Mouse (Mus musculus) common myeloid progenitor, adult 5-6 weeks (primary cell): ENCODE measurements at regions not wholly inside any gene's neighbourhood (a gene's known extent, or its start where the extent isn't known, plus 50 kb on each side); places are given as distances from the start of the nearest gene placed in this dataset.

Source experiments
- ATAC-seq: replicated peaks from 2 replicates; pipeline ENCODE4 v1.8.0; 2016; ENCODE audit warnings: low read depth, mild to moderate bottlenecking, moderate TSS enrichment, inconsistent platforms; ENCODE audit not compliant: poor library complexity, severe bottlenecking

DNA sequence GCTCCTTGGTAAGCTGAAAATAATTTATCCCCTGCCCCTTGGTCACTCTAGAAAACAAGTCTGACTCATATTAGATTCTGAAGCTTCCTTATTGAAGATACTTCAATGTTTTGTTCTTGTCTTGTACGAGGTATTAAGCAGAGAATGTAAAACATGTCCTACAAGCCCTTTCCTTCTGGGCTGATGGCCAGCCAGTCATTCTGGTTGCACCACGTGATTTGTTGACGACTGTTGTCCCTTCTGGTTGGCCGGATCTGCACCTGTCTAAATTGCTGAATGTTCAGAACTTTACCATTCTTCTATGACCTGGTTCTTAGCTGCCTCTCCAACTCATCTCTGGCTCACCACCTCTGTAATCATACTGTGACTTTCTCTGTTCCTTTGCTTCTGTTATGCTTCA is 220.9 kb upstream of the Prdm1 start:
- ATAC-seq: no peak

DNA sequence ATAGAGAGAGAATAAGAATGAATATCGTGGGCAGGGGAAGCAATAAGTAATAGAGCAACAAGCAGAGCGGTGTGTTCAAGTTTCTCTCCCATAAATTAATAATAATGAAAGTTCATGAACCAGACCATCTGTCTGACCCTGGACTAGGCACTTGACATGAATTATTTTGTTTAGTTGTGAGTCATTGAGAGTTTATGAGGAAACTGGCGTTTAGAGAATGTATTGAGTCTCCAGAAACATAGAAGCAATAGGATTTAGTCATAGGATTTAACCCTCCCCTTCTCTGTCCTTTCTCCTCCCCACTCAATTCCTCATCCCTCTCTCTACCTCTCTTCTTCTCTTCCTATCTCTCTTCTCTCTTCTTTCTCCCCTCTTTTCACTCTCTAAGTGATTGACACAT is 219.1 kb upstream of the Prdm1 start:
- ATAC-seq: no peak

DNA sequence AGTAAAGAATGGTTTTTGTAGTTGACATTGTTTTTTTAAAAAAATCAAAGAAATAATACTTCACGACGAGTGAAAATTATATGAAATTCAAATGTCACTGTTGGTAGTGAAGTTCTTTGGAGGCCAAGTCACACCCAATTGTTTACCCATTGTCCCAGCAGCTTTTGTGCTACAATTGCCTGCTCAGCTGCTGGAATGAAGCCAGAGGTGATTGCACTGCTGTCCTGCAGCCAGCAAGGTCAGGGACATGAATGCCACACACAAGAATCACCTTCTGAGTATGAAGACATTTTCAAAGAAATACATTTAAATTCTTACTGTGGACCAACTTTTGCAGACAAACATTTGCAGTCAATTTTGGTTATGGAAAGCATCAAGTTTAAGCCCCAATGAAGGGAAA is 215.9 kb upstream of the Prdm1 start:
- ATAC-seq: no peak

GRCm38 (mm10) chr10:44733641-44734040 is 205.3 kb upstream of the Prdm1 start:
- ATAC-seq: no peak

DNA sequence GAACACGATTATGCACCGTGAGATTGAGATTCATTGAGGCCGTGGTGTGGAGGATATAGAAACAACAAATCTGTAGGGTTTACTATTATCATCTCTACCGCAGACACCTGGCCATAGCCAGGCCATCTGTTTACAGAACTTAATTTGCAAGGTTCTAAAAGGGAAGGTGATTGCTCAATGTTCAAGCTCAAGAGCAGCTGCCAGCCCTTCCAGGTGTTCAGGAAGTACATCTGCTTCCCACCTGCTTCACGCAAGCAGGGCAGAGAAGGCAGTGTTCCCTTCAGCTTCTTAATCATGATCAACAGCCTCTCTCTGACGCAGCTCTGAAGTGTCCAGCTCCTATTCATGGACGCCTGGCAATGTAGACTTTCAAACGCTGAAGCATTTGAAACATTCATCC is 202.4 kb upstream of the Prdm1 start:
- ATAC-seq: no peak

GRCm38 (mm10) chr10:44728963-44729362 is 200.7 kb upstream of the Prdm1 start:
- 0 out of 2 replicates have a peak, but pooled peaks have one; percentile 54 for ATAC-seq

GRCm38 (mm10) chr10:44724575-44724974 is 196.3 kb upstream of the Prdm1 start:
- ATAC-seq: no peak

GRCm38 (mm10) chr10:44723845-44724244 is 195.5 kb upstream of the Prdm1 start:
- no peak for ATAC-seq

DNA sequence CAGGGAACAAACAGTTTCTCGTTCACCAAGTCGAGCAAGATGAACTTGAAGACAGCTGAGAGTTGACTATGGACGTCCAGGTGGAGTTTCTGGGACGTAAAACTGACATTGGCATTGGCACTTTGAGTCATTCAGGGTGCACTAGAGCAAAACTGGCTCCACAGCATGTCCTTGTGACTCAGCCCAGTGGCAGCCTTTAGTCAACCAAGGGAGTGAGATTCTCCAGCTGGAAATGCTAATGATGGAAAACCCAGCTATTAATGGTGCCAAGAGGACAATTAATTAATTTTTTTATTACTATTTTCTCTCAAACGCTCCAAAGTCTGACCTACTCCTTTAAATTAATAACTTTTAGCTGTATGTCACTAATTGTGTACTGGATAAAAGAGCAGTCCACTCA is 195.0 kb upstream of the Prdm1 start:
- ATAC-seq: no peak

- ATAC-seq: no peak
Measured at GRCm38 (mm10) chr10:44721670-44722069, 193.4 kb upstream of the Prdm1 start.

GRCm38 (mm10) chr10:44716612-44717011 is 188.3 kb upstream of the Prdm1 start:
- no peak for ATAC-seq

- ATAC-seq: no peak
Measured at GRCm38 (mm10) chr10:44715902-44716301, 187.6 kb upstream of the Prdm1 start.

GRCm38 (mm10) chr10:44708830-44709229 is 180.5 kb upstream of the Prdm1 start:
- ATAC-seq: no peak

- no peak for ATAC-seq
Measured at GRCm38 (mm10) chr10:44704143-44704542, 175.8 kb upstream of the Prdm1 start.

DNA sequence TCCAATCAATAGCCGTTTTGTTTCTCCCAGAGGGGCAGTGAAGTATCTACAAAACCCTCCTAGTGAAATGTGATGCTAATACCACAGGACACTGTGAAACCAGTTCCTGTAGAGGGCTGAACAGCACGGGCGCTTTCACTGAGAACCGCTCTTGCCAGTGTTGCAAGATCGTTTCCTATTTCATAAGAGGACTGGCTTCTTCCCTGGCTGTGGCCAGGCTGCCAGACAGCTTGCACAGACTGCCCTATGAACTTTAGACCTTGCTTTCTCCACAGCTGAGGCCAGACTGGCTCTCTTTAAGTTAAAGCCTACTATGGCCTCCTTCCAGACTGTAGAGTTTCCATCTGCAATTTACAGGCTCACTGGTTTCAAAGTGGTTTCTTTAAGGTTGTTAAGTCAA is 173.8 kb upstream of the Prdm1 start:
- ATAC-seq: peak; percentile 96

- no peak for ATAC-seq
Measured at GRCm38 (mm10) chr10:44699988-44700537, 171.8 kb upstream of the Prdm1 start.

DNA sequence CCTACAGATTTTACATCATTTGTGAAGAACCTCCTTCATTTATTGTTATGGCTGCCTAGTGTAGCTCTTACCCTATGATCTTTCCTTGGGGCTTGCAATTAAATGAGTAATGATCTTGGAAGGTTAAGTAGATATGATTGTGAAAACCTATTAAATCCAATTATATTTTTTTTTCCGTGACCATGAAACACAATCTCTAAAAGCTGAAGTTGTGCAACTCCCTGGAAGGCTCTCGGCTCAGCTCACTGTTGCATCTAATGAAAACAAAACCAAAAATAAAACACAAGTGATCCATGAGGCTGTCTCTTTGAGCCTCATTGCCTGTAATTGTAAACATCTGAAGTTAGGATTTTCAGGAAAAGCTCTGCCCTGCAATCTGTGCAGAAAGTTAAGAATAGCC is 169.7 kb upstream of the Prdm1 start:
- no peak for ATAC-seq

- no peak for ATAC-seq
Measured at GRCm38 (mm10) chr10:44696973-44697372, 168.7 kb upstream of the Prdm1 start.

DNA sequence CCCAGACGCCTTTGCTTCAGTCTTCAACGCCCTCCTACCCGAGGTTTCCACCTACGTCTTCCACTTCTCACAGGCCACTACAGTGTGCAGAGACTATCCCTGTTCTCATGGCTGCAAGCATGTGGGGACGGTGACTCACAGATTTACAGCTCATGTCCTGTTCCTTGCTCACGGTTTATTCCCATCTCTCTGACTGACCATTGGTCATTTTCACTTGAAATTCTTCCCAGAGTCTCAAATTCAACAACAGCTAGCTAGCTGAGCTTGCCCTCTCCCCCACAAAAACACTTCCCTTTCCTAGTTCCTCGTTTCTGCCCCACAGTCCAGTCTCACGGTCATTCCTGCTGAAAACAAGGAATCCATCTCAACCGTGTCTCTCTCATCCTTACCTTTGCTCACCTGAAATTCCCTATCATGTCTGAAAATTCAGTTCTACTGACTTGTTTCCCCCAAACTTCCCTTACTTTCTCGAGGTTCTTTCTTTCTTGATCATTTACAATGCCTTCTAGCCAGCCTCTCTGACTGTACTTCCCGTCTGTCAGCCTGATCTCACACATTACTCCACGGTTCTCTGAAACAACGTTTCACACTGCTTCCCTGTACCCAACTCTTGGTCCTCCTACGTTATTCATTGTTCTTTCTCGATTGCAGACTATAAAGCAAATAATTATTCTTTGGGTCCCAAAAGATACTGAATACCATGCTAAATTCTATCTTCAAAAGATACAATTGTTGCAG is 163.5 kb upstream of the Prdm1 start:
- peak; percentile 68 for ATAC-seq

DNA sequence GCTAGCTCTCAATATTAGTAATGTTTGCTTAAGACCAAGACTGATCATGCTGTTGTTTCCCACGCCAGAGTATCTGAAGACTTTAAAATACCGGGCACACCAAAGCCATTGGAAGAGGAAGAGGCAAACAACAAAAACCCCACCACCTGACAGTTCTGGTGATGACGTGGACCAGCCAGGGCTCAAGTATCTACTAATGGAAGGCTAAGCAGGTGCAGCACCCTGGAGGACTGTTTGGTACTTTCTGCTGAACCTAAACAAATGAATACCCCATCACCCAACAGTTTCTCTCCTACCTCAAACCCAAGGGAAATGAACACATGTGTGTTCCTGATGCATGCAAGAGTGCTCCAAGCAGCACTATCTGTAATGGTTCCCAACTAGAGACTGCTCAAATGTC is 160.3 kb upstream of the Prdm1 start:
- ATAC-seq: no peak

DNA sequence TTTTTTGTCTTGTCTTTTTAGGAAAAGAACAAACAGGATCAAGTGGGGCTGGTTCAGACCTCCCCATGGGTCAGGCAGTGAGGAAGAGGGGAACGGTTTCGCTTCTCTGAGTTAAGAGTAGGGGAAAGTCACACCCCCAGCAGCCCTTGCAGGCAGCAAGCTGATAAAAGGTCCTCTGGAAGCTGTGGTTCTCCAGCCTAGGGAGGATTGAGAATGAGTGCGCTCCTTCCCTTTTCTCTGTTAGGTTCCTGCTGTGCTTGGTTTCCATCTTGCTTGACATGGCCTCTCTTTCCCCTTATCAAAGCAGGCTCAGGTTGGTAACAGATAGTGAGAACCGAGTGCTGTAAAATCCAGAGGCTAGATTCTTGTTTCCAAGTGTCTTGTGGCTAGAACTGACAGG is 157.8 kb upstream of the Prdm1 start:
- ATAC-seq: peak; percentile 96

DNA sequence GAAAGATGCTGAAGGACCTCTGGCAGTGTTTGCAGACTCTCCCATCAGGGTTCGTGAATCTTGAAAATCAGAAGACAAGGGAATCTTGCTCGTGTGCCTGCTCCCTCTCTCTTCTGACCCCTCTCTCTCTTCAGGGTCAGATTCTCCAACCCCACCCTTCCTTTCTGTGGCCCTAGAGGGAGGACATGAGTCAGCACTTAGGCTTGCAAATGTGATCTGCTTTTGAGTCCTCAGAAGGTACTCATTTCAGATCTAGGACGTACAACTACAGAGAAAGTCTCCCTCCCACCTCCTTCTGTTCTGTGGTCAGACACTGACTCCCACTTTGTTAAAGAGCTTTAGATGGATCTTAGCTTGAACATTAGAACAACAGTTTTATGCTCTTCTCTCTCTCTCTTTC is 156.9 kb upstream of the Prdm1 start:
- ATAC-seq: no peak
